Mouse (Mus musculus) testis, adult 2 months (tissue): ENCODE measurements around the gene Cog1. TPM values are rescaled to one million over a fixed set of nuclear protein-coding genes. Genes with fewer than 3 reads are reported as not detected.

Experiments
- H3K27ac ChIP-seq: fragments of 200-500 bp; 2 replicates; pipeline ENCODE4 v1.5.1; 2012; ENCODE audit warnings: low read depth, low read length; ENCODE audit not compliant: control insufficient read depth, insufficient read depth
- H3K27me3 ChIP-seq: fragments of 200-500 bp; 2 replicates; pipeline ENCODE4 v1.6.1; 2012; ENCODE audit warnings: mild to moderate bottlenecking, low read length, moderate library complexity; ENCODE audit not compliant: control insufficient read depth, insufficient read depth
- H3K36me3 ChIP-seq: fragments of 200-500 bp; 2 replicates; pipeline ENCODE4 v1.6.1; 2012; ENCODE audit warnings: mild to moderate bottlenecking, low read length; ENCODE audit not compliant: control insufficient read depth, insufficient read depth
- H3K4me1 ChIP-seq: fragments of 200-500 bp; 2 replicates; pipeline ENCODE4 v1.6.1; 2012; ENCODE audit warnings: low read length; ENCODE audit not compliant: control insufficient read depth, insufficient read depth
- H3K4me3 ChIP-seq: fragments of 200-500 bp; 2 replicates; pipeline ENCODE4 v1.5.1; 2012; ENCODE audit warnings: low read depth, mild to moderate bottlenecking, low read length, moderate library complexity, mixed read lengths; ENCODE audit not compliant: control insufficient read depth
- CTCF ChIP-seq: fragments of 200-500 bp; IDR thresholded peaks from 2 replicates; pipeline ENCODE4 v1.5.1; 2012; ENCODE audit warnings: low read depth, mild to moderate bottlenecking, inconsistent platforms, low read length, moderate library complexity; ENCODE audit not compliant: control insufficient read depth, insufficient read depth, insufficient replicate concordance
- POLR2A ChIP-seq: fragments of 200-500 bp; IDR thresholded peaks from 2 replicates; pipeline ENCODE4 v1.6.1; 2012; ENCODE audit warnings: low read depth, mild to moderate bottlenecking, inconsistent platforms, low read length, moderate library complexity; ENCODE audit not compliant: control insufficient read depth
- polyA plus RNA-seq: library from polyadenylated mRNA; depleted of rRNA; stranded (reverse); fragments of >200 nt; gene quantifications from 2 replicates; pipeline ENCODE4 v1.2.3, GENCODE M21; 2012; rRNA removed

Gene Cog1
- polyA plus RNA-seq: 50.2 and 58.0 TPM in 2 replicates

DNA sequence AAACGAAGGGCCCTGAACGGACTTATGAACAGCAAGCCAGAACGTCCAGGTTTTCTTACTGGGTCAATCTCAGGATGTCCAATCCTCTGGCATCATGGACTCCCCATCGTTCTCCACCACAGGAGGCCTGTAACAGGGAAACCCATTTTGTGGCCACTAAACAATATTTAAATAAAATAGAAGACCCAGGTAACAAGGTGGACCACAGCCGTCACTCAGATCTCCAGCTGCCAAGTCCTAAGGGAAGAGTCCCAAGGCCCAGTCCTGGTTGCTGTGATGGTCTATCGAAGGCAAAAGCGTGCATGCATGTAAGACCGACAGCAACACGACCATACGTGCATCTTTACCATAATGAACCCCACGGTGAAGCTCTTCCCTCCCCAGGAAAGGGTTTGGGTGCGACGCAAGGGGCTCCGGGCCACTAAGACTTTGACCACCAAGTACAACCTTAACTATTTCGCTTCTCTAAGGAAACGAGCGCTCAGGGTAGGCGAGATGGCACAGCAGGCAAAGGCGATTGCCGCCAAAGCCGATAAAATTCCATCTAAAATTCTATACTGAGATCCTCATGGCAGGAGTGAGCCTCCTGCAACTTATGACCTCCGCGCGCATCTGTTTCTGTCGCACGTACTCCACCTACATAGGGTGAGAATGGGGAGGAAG lies at the start of gene Cog1:
Gene Cog1, plus strand, starts transcription at position 480 of the 663 bp plus-strand sequence.
- Histone ChIP-seq H3K4me3 (peak within 1 kb of the TSS; percentile 93), H3K27me3 (no peaks in the 10 kb centered on the region), H3K4me1 (peaks cover 16% of the 10 kb centered on the region), H3K36me3 (no peaks in the 10 kb centered on the region), H3K27ac (peak within 1 kb of the TSS; percentile 74)
- TF ChIP-seq POLR2A (no peak), CTCF (no peak)

DNA sequence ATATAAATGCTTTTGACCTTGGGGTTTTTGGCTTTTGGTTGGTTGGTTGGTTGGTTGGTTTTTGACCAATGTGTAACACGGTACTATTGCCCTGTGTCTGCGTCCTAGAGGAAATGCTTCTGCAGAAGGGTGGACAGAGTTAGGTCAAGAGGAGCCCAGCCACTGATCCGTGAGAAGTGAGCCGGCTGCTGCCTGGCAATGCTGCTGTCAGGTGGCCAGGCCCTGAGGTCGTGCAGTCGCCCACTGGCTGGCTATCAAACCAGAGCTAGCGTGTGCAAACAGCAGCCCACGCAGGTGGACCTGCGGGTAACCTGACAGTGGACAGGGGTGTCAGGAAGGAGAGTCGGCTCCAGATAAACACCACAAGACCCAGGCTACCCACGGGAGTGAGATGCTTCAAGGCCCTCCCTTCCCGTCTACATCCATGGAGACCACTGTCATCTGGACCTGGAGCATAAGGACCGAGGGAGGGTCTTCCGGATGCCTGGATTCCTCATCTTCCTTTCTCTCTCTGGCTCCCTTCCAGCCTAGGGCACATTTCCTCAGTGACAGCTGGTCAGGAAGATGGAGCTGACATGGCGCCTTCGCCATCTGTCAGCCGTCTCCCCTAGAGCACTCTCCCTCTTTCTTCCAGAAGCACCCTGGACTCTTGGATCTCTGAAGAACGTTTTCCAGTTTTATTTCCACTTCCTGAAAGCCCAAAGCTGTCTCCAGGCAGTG lies 48.3 kb upstream of the Cog1 start:
- H3K36me3 ChIP-seq: no peaks in the 10 kb centered on the region
- no peaks in the 10 kb centered on the region for H3K27me3 ChIP-seq
- no peak overlapping the region for H3K4me3 ChIP-seq
- TF ChIP-seq POLR2A (no peak), CTCF (no peak)
- no peak overlapping the region for H3K27ac ChIP-seq
- no peaks in the 10 kb centered on the region for H3K4me1 ChIP-seq

DNA sequence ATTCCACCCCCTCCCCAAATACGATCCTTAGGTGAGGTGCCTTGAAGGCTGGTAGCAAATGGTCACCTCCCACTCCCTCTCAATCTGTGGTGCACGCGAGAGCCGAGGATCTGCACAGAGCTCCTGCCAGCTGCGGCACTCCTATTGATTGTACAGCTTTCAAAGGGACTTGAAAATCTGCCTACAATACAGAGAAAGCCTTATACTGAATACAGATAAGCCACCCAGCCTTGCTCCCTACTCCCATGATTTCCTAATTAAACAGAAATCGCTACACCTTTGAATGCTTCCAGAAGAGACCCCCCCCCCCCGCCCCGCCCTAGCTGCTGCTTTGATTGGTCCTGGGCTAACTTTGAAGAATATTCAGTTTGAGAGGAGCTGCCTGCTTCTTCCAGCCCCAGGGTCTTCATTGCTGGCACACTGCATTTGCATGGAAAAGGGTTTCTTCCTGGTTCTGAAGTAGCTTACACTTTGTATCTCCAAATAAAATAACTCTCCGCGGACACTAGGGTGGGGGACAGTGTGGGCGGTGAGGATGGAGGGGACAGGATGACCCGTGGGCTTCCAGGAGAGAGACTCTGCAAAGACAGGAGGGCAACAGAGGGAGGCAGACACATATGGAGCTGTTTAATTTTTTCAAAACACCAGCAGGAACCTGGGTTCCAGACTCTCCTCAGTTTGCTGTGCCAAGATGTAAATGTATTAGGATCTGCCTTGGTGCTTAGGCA lies 47.2 kb upstream of the Cog1 start:
- Histone ChIP-seq H3K4me3 (no peak overlapping the region), H3K27me3 (no peaks in the 10 kb centered on the region), H3K4me1 (no peaks in the 10 kb centered on the region), H3K36me3 (no peaks in the 10 kb centered on the region), H3K27ac (no peak overlapping the region)
- no peak for TF ChIP-seq POLR2A
- no peak for TF ChIP-seq CTCF

DNA sequence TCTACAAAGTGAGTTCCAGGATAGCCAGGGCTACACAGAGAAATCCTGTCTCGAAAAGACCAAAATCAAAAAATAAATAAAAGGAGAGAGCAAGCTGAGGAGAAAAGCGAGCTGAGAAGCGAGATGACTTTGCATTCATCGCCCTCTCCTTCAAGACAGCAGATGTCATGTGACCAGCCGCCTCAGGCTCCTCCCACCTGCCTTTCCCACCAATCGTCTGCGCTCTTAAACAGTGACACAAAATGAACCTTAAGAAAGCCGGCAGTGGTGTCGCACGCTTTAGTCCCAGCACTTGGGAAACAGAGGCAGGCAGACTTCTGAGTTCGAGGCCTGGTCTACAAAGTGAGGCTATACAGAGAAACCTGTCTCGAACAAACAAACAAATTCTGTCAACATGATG lies 41.4 kb upstream of the Cog1 start:
- no peaks in the 10 kb centered on the region for H3K27me3 ChIP-seq
- TF ChIP-seq POLR2A: no peak
- TF ChIP-seq CTCF: no peak
- H3K36me3 ChIP-seq: no peaks in the 10 kb centered on the region
- no peak overlapping the region for H3K27ac ChIP-seq
- peaks cover 6% of the 10 kb centered on the region for H3K4me1 ChIP-seq
- H3K4me3 ChIP-seq: 0 out of 2 replicates have a peak overlapping the region, but pooled peaks have one; percentile 3

DNA sequence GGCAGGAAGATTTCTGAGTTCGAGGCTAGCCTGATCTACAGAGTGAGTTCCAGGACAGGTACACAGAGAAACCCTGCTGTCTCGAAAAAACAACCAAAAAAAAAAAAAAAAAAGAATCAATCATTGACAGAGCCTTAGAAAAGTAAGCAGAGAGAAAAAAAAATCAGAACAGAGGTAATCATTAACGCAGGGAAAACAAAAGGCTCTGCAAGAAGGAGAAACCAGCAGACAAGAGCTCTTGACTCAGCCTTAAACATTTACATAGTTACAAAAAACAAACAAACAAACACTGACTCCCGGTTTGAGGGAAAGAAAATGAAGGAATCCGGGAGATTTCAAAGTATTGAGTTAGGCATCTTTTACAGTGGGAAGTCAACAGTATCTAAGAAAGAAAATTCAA lies 39.4 kb upstream of the Cog1 start:
- Histone ChIP-seq H3K27me3 (no peaks in the 10 kb centered on the region), H3K36me3 (no peaks in the 10 kb centered on the region), H3K4me1 (peaks cover 6% of the 10 kb centered on the region), H3K27ac (no peak overlapping the region), H3K4me3 (no peak overlapping the region)
- TF ChIP-seq CTCF: no peak
- no peak for TF ChIP-seq POLR2A

DNA sequence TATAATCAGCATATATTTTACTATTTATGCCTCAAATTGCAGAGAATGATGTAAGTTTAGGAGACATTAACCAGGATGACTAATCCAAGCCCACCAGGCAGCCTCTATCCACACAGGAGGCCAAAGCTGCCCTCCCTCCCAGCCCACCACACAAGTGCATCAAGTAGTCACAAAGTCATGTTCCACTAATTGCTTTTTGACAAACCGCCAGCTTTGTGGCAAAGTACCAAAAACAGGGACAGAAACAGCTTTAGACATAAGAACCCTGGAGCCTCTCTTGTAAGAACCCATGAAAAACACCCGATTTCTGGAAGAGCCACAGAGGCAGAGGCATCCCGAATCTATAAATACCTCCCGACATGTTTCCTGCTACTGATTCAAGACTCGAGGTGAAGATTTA lies 38.7 kb upstream of the Cog1 start:
- Histone ChIP-seq H3K4me3 (no peak overlapping the region), H3K27ac (no peak overlapping the region)
- TF ChIP-seq POLR2A: no peak
- no peak for TF ChIP-seq CTCF

DNA sequence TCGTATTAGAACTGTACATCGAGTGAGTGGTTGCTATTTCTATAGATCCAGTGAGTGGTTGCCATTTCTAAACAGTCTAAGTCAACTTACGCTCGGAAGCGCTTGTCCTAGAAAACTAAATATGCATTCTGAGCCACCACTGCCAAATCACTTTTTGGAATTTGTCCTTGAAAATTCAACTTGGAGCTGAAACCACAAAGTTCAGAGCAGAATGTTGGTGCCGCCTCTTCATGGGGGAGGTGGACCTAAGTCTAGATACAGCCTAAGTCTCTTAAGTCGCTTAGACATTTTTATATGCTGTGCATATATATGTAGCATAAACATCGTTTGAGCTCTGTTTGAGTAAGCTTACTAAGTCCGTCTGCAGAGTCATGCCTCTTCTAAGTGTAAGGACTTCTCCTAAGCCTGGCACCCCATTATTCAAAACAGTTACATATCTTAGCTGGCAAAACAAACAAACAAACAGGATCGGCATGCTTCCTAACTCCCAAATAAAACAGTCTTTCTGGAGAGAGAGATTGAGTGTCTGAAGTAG lies 37.8 kb upstream of the Cog1 start:
- Histone ChIP-seq H3K36me3 (no peaks in the 10 kb centered on the region), H3K27me3 (no peaks in the 10 kb centered on the region), H3K4me1 (peaks cover 6% of the 10 kb centered on the region), H3K4me3 (no peak overlapping the region), H3K27ac (no peak overlapping the region)
- TF ChIP-seq CTCF (no peak), POLR2A (no peak)

More for the DNA sequence above, 38.7 kb upstream of the Cog1 start:
- no peaks in the 10 kb centered on the region for H3K27me3 ChIP-seq
- H3K4me1 ChIP-seq: peaks cover 6% of the 10 kb centered on the region
- no peaks in the 10 kb centered on the region for H3K36me3 ChIP-seq
